Mouse (Mus musculus) embryo, embryonic 9.5 days (tissue): Measurements from ENCODE around the gene Cyp2u1.
A peak's percentile ranks its signal among the peaks of the same experiment; 100 is the strongest.

Source experiments
- DNase-seq: peaks from one replicate; pipeline ENCODE4 v3.0.0-alpha.2; 2017; ENCODE audit errors: extremely low spot score

Gene Cyp2u1

DNA sequence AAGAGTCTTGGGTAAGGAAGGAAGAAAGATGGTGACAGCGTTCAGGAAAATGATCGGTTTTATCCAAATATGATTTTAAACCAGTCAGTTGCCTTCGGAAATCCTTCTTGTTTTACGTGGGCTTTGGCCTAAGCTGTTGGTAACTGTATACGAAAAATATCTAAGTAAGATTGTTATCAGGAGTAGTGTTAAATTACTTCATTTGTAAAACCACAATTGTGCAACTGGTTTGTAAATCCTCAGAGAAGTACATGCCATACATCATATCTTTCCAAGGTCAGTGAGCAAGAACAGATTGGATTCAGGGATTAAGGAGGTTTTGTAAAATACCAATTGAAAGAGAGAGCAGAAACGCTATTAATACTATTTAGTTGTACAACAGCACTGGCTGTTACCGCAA is 3.2 kb upstream of the Cyp2u1 start:
- no peak for DNase-seq

DNA sequence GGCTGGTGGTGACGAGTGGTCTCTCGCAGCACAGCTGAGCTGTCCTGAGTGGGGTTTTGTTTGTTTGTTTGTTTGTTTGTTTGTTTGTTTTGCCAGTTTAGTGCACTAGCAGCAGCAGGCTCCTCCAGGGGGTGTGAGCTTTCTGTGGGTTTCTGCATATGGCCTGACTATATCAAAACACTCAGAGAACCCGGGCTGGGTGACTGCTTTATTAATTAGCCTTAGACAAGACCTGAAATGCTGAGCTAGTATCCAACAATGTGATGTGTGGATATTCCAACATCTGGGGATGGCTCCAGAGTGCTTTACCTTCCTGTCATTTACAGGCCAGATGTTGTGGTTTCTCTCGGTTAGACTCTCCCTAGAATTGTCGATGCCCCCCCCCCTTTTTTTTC is 290 bp upstream of the Cyp2u1 start:
- DNase-seq = no peak

- DNase-seq = peak; percentile 40
Measured at GRCm38 (mm10) chr3:131299908-131300307, 3.1 kb downstream of the Cyp2u1 start.

DNA sequence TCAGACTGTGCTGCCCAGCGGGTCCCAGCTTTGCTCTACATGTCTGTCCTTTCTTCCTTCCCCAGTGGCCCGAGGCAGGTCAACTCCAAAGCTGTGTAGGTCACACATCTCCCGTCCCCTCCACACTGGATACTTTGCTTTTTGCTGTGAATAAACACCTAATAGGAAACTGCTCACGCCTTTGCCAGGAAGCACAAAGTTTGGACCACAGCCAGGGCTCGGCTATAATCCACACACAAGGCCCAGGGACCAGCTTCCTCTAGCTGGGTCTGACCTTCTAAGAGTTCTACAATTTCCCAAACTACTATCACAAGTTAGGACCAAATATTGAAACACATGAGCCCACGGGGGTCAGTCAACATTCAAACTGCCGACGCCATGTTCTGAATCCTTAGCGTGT is 3.9 kb downstream of the Cyp2u1 start:
- DNase-seq = no peak

- DNase-seq = no peak
Measured at GRCm38 (mm10) chr3:131296893-131297292, 6.1 kb downstream of the Cyp2u1 start.

DNA sequence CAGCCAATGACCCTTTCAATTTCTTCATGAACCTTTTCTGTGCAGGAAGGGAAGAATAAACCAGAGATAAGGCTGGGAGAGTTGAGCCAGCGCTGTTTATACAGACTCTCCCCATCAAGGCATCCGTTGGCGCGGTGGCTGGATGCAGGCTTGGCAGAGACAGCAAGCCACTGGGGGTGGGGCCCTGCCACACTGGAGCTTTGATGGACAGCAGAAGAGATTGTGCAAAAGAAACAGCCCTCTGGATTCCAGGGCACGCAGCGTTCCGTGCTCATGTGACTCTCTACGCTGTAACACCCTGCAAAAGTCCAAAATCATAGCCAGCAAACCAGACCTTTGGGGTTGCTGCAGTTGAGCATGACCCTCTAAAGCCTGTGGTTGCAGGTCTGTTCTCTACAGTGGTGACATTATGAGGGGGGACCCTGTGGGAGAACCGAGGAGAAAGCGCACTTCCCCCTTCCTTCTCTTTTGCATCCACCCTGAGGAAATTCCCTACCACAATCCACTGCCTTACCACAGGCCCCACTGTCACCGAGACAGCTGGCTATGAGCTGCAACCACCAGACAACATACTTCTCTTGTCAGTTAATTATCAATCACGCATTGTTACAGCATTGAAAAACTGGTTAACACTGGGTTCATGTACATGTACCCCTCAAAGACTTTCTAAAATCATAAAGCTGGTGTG is 7.4 kb downstream of the Cyp2u1 start:
- no peak for DNase-seq

DNA sequence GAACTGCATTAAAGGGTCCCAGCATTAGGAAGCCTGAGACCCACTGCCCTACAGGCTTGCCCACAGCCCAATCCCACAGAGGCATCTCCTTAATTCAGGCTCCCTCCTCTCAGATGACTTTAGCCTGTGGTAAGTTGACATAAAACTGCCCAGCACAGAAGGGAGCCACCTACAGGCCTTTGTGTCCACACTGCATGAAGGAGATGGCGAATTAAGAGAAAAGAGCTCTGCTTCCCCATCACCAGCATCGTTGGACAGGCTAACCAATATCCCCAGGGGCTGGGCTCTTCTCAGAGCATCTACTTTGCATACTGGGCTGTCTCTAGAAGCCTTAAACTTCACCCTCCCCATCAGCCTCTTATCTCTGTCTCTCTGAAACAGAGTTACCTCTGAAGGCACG is 8.5 kb downstream of the Cyp2u1 start:
- DNase-seq = no peak

GRCm38 (mm10) chr3:131292959-131293358 is 10.1 kb downstream of the Cyp2u1 start:
- no peak for DNase-seq

- DNase-seq = no peak
Measured at GRCm38 (mm10) chr3:131292349-131292748, 10.7 kb downstream of the Cyp2u1 start.

DNA sequence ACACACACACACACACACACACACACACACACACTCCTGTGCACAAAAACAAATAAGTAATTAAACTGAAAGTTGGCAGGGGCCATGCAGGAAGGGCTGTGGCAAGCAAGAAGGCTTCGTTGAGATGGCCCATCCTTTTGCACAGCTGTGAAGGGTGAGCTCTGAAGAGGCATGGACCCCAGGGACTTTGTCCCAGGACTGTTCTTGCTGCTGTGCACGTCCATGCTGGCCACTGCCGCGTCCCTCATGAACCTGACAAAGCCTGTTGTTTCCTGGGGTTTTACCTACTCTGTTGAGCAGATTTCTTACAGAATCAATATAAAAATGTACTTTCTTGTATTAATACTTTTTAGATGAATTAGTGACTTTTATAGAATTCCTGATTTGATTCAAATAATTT is 11.1 kb downstream of the Cyp2u1 start:
- DNase-seq = no peak

- DNase-seq = no peak
Measured at GRCm38 (mm10) chr3:131274151-131274550, 28.9 kb downstream of the Cyp2u1 start.

- DNase-seq = no peak
Measured at GRCm38 (mm10) chr3:131272374-131273100, 30.5 kb downstream of the Cyp2u1 start.

DNA sequence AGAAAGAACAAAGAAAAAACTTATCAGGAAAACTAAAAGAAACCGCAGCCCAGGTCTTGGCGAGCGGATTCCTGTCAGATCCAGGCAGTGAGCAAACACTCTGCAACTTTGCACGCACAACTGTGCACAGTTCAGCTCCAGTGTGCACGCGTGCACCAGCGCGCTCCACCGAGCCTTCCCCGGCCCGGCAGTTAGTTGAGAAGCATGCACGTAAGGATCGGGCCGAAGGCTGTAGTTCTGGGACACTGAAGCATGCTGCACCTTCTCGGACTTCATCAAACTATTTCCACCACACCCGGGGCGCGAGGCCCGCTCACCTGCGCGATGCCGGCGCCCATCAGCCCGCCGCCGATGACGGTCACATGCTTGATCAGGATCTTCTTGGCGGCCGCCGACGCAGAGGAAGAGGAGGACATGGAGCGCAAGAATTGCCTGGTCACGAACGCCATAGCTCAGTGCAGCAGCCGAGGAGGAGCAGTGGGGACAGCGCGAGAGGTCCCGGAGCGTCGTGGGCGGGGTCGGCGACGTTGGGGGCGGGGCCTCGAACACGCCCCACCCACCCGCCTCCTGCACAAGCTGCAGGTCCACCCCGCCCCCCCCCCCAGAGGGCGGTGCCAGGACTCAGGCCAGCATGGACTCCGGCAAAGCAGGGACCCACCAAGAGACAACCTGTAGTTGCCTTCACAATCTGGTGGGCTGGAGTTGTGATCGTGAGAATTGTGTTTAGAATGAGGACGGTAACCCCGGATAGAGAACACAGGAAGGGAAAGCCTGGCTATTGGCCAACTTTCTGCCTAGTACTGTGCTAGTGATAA is 31.3 kb downstream of the Cyp2u1 start, which contains the start of gene Hadh:
Gene Hadh, minus strand, starts transcription at position 543 of the 815 bp plus-strand sequence.
- peak; percentile 92 for DNase-seq

DNA sequence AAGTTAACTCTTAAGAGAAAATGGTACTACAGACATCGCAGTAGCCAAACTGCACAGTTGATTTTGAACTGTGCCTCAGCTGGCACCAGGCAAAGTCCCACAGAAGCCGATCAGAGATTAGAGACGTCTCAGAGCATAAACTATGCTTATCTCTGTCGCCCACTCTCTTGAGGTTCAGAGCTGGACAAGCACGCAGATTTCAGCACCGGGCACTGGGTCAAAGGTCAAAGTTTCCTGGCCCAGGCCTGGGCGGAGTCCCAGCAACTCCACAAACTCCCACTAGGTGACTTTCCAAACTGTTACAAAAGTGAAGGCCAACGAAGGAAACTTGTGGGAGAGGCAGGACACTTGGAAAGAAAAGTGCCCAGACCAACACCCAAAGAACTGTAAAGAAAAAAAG is 31.9 kb downstream of the Cyp2u1 start:
- DNase-seq = peak; percentile 81

DNA sequence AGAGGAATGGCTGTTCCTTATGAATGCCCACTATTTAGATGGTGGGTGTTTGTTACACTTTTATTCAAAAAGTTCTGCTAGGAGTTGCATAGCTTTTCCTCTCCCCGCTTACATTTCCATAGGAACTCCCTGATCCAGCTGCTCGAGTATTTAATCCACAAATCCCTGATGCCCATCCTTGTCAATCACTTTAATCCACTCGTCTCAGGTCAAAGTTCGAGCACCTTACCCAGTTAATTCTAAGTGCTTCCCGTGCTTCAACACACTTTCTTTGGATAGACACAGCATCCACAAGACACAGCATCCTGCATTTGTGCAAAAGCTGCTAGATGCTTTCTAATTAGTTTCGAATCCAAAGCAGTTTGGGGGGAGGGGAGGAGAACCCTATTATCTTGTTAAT is 32.6 kb downstream of the Cyp2u1 start:
- DNase-seq = no peak

DNA sequence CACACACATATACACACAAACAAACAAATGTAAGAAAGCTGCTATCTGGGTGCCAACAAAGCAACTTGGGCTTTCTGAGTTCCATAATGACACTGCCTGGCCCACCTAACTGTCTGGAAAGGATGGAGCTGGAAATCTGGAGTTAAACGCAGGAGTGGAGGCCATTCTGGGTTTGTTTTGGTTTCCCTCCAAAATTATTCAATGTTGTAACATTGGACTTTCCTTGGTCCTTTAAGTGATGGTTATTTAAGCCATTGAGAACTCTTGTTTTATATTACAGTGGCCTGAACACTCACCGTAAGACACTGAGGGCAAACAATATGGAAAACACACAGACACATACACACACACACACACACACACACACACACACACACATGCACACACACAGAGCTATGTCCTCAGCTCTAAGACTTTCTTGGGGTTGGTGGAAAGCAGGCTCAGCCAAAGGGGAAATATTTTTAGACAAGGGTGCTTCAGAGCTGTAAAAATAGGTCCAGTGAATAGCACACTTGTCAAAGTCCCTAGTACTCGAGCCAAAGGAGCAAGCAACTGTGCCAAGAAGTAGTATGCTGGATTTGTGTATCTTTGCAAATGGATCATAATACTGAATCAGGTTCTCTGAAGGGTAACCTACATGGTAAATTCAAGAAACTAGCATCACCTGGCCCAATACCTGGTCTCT is 36.5 kb downstream of the Cyp2u1 start:
- no peak for DNase-seq

GRCm38 (mm10) chr3:131265516-131265915 is 37.5 kb downstream of the Cyp2u1 start:
- no peak for DNase-seq

DNA sequence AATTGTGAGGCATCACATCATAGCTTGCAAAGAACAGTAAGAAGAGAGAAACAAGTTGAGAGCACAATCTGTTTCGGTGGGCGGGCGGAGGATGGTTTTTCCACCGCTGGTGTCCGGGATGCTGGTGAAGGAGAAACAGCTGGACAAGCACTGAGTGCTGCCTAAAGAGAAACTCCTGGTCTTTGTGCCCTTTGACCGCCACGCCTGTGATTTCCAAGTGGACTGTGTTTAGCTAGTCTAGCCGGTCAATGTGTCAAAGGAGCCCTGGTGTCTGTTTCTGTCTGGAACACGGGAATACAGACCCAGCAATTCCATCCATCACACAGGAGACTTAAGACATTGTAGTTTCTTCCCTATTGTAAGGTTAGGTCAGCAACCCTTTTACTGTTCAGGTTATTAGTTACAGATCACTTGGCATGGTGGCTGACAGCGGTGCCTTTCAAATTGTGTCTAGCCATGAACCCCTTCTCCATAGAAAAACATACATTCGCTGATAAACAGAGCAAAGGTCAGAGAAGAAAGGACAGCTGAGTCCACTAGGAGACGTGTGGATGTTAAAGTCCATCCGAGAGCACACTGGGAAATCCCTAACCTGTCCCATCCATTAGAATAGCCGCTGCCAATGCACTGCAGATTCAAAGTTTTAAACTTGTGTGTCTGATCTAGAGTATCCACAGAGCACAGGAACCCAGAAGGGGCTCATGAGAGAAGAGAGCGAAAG is 39.1 kb downstream of the Cyp2u1 start:
- DNase-seq = peak; percentile 36

DNA sequence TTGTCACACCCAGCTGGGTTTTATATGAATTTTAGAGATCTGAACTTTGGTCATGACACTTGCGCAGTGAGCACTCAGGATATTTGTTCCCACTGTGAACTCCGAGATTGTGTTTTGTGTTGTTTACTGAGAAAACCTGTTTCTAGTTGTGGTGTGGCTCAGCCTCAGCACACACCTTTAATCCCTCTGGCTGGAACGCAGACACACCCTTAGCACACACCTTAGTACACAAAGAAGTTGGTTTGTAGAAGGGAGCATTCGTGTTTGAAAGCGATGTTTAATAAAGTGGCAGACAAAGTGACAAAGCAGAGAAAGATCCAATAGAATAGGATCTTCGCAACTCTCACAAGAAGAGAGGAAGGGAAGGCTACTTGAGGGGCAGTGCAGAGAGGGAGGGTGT is 42.6 kb downstream of the Cyp2u1 start:
- no peak for DNase-seq

- DNase-seq = no peak
Measured at GRCm38 (mm10) chr3:131259392-131259965, 43.5 kb downstream of the Cyp2u1 start.

GRCm38 (mm10) chr3:131258921-131259320 is 44.1 kb downstream of the Cyp2u1 start:
- no peak for DNase-seq
